Mouse (Mus musculus) liver, postnatal 0 days (tissue): ENCODE measurements around the gene Sun5. TPM values are rescaled to one million over a fixed set of nuclear protein-coding genes. Genes with fewer than 3 reads are reported as not detected.
"Not testable (repeated sequence)": the region's sequence is repeated elsewhere in the genome, so short reads cannot be mapped to it uniquely, and the experiment has no call there.

Experiments
- ATAC-seq: fragments of 200-750 bp; cut with Nextera tagmentation; 2 replicates; pipeline ENCODE4 v1.8.0; 2017; ENCODE audit warnings: mild to moderate bottlenecking, moderate library complexity
- DNase-seq: peaks from one replicate; pipeline ENCODE4 v3.0.0-alpha.2; 2016
- H3K27ac ChIP-seq: fragments of 300-500 bp; sonication (generic); 2 replicates; pipeline ENCODE4 v1.5.1; 2014; ENCODE audit warnings: antibody characterized with exemption, moderate library complexity, mild to moderate bottlenecking, low read depth
- H3K27me3 ChIP-seq: fragments of 300-500 bp; sonication (generic); 2 replicates; pipeline ENCODE4 v1.6.1; 2014; ENCODE audit warnings: low read length, control low read depth, mixed read lengths; ENCODE audit not compliant: insufficient read depth
- H3K36me3 ChIP-seq: fragments of 300-500 bp; sonication (generic); replicated peaks from 2 replicates; pipeline ENCODE4 v1.6.1; 2014; ENCODE audit warnings: mild to moderate bottlenecking, control low read depth, low read length, moderate library complexity, mixed read lengths; ENCODE audit not compliant: insufficient read depth
- H3K4me1 ChIP-seq: fragments of 300-500 bp; sonication (generic); 2 replicates; pipeline ENCODE4 v1.6.1; 2014; ENCODE audit warnings: antibody characterized with exemption, mild to moderate bottlenecking, control low read depth; ENCODE audit not compliant: insufficient read depth
- H3K4me2 ChIP-seq: fragments of 300-500 bp; sonication (generic); 2 replicates; pipeline ENCODE4 v1.6.1; 2014; ENCODE audit warnings: low read depth, mild to moderate bottlenecking, low read length, moderate library complexity, mixed read lengths
- H3K4me3 ChIP-seq: fragments of 300-500 bp; sonication (generic); 2 replicates; pipeline ENCODE4 v1.5.1; 2014; ENCODE audit warnings: low read depth, low read length
- H3K9ac ChIP-seq: fragments of 300-500 bp; sonication (generic); replicated peaks from 2 replicates; pipeline ENCODE4 v1.6.1; 2014; ENCODE audit warnings: mild to moderate bottlenecking, moderate library complexity
- H3K9me3 ChIP-seq: fragments of 300-500 bp; sonication (generic); 2 replicates; pipeline ENCODE4 v1.6.1; 2016; ENCODE audit warnings: mild to moderate bottlenecking, control low read depth, low read length, mixed read lengths
- CTCF ChIP-seq: sonication (generic); IDR thresholded peaks from 2 replicates; pipeline ENCODE4 v1.5.1; 2016; ENCODE audit warnings: antibody characterized with exemption, low read depth
- EP300 ChIP-seq: IDR thresholded peaks from 2 replicates; pipeline ENCODE4 v1.6.1; 2016; ENCODE audit warnings: antibody characterized with exemption, low read depth, mild to moderate bottlenecking
- WGBS: fragments of 180-500 bp; shearing (Covaris S2); extraction: QIAGEN DNeasy Blood & Tissue Kit; methylation state at CpG from one replicate; pipeline ENCODE4 v1.1.7; 2014; ENCODE audit not compliant: insufficient replicate concordance; 5-methylcytosine and 5-hydroxymethylcytosine counted together
- polyA plus RNA-seq: library from polyadenylated mRNA; unstranded; fragments of >200 nt; fragmentation: Nextera tagmentation; extraction: Ambion mirVana; gene quantifications from 2 replicates; pipeline ENCODE4 v1.2.1, GENCODE M21; 2015

The Sun5 gene
- polyA plus RNA-seq, 1 experiment from 2014 or later, result not detected

- Histone ChIP-seq H3K9ac (no peak overlapping the region), H3K4me3 (no peak overlapping the region), H3K27me3 (no peaks in the 10 kb centered on the region), H3K4me1 (no peaks in the 10 kb centered on the region), H3K4me2 (no peak overlapping the region), H3K36me3 (no peaks in the 10 kb centered on the region), H3K9me3 (no peaks in the 10 kb centered on the region), H3K27ac (no peak overlapping the region)
- DNase-seq, result peak; percentile 25
- 69% methylated on average over 6 of the region's 6 CpGs for WGBS
- peak; percentile 49; the same call in 1 of the 2 replicates for ATAC-seq
- TF ChIP-seq CTCF (peak; percentile 63), EP300 (no peak)
Observed at GRCm38 (mm10) chr2:153850351-153851029, 20.4 kb downstream of the Sun5 start.

- no peak overlapping the region for H3K4me2 ChIP-seq
- TF ChIP-seq EP300, result no peak
- TF ChIP-seq CTCF, result no peak
- WGBS, result 85% methylated on average over 3 of the region's 3 CpGs
- DNase-seq, result no peak
- H3K9me3 ChIP-seq, result no peaks in the 10 kb centered on the region
- no peaks in the 10 kb centered on the region for H3K36me3 ChIP-seq
- ATAC-seq, result no peak
- no peaks in the 10 kb centered on the region for H3K4me1 ChIP-seq
- no peak overlapping the region for H3K9ac ChIP-seq
- no peak overlapping the region for H3K27ac ChIP-seq
- no peak overlapping the region for H3K4me3 ChIP-seq
- H3K27me3 ChIP-seq, result no peaks in the 10 kb centered on the region
Observed at GRCm38 (mm10) chr2:153848389-153848788, 22.5 kb downstream of the Sun5 start.

- no peaks in the 10 kb centered on the region for H3K9me3 ChIP-seq
- no peaks in the 10 kb centered on the region for H3K4me1 ChIP-seq
- no peaks in the 10 kb centered on the region for H3K36me3 ChIP-seq
- WGBS, result 71% methylated on average over 8 of the region's 8 CpGs
- no peak overlapping the region for H3K4me2 ChIP-seq
- DNase-seq (no peak), ATAC-seq (no peak)
- H3K4me3 ChIP-seq, result no peak overlapping the region
- TF ChIP-seq CTCF, result no peak
- no peak for TF ChIP-seq EP300
- no peak overlapping the region for H3K9ac ChIP-seq
- no peaks in the 10 kb centered on the region for H3K27me3 ChIP-seq
- no peak overlapping the region for H3K27ac ChIP-seq
Observed at GRCm38 (mm10) chr2:153842854-153843253, 28.0 kb downstream of the Sun5 start.

- DNase-seq, result no peak
Observed at GRCm38 (mm10) chr2:153833291-153833690, 37.6 kb downstream of the Sun5 start.

GRCm38 (mm10) chr2:153828704-153829103 lies 42.2 kb downstream of the Sun5 start:
- no peak for DNase-seq
- no peak overlapping the region for H3K4me3 ChIP-seq
- no peaks in the 10 kb centered on the region for H3K9me3 ChIP-seq
- TF ChIP-seq CTCF, result no peak
- TF ChIP-seq EP300, result no peak
- H3K27ac ChIP-seq, result no peak overlapping the region
- H3K36me3 ChIP-seq, result no peaks in the 10 kb centered on the region
- no peak for ATAC-seq
- H3K9ac ChIP-seq, result no peak overlapping the region
- H3K4me1 ChIP-seq, result no peaks in the 10 kb centered on the region
- no peaks in the 10 kb centered on the region for H3K27me3 ChIP-seq
- WGBS, result 75% methylated on average over 7 of the region's 7 CpGs
- no peak overlapping the region for H3K4me2 ChIP-seq

More at GRCm38 (mm10) chr2:153833291-153833690, 37.6 kb downstream of the Sun5 start:
- H3K4me1 ChIP-seq, result no peaks in the 10 kb centered on the region
- H3K27me3 ChIP-seq, result no peaks in the 10 kb centered on the region
- H3K4me3 ChIP-seq, result no peak overlapping the region
- H3K27ac ChIP-seq, result no peak overlapping the region
- H3K9ac ChIP-seq, result no peak overlapping the region
- no peak for ATAC-seq
- TF ChIP-seq EP300, result no peak
- TF ChIP-seq CTCF, result no peak
- no peaks in the 10 kb centered on the region for H3K36me3 ChIP-seq
- no peaks in the 10 kb centered on the region for H3K9me3 ChIP-seq
- 74% methylated on average over 8 of the region's 8 CpGs for WGBS
- H3K4me2 ChIP-seq, result no peak overlapping the region

GRCm38 (mm10) chr2:153827171-153827830 lies 43.6 kb downstream of the Sun5 start:
- 71% methylated on average over 8 of the region's 8 CpGs for WGBS
- Histone ChIP-seq H3K36me3 (no peaks in the 10 kb centered on the region), H3K4me3 (no peak overlapping the region), H3K4me1 (no peaks in the 10 kb centered on the region), H3K9me3 (no peaks in the 10 kb centered on the region), H3K27ac (no peak overlapping the region), H3K9ac (no peak overlapping the region), H3K4me2 (no peak overlapping the region), H3K27me3 (no peaks in the 10 kb centered on the region)
- DNase-seq (no peak), ATAC-seq (no peak)
- TF ChIP-seq EP300, result no peak
- no peak for TF ChIP-seq CTCF

- H3K9me3 ChIP-seq, H3K4me3 ChIP-seq, H3K9ac ChIP-seq, H3K36me3 ChIP-seq, H3K4me1 ChIP-seq, H3K27me3 ChIP-seq, H3K4me2 ChIP-seq, H3K27ac ChIP-seq, DNase-seq: not testable (repeated sequence)
- ATAC-seq, result 0 out of 2 replicates have a peak, but pooled peaks have one; percentile 25
- 66% methylated on average over 32 of the region's 32 CpGs for WGBS
Observed at GRCm38 (mm10) chr2:153825900-153826299, 45.0 kb downstream of the Sun5 start.
